Mouse (Mus musculus) embryonic fibroblast, embryonic 13.5 days (primary cell): Measurements from ENCODE around the gene Acot12.

Source experiments
- CTCF ChIP-seq: IDR thresholded peaks from 2 replicates; pipeline ENCODE4 v1.5.1; 2011; ENCODE audit warnings: mild to moderate bottlenecking, control low read depth, low read length, moderate library complexity, borderline replicate concordance; ENCODE audit not compliant: insufficient read depth
- POLR2A ChIP-seq: IDR thresholded peaks from 2 replicates; pipeline ENCODE4 v1.6.1; 2011; ENCODE audit warnings: low read depth, mild to moderate bottlenecking, control low read depth, low read length, moderate library complexity

DNA sequence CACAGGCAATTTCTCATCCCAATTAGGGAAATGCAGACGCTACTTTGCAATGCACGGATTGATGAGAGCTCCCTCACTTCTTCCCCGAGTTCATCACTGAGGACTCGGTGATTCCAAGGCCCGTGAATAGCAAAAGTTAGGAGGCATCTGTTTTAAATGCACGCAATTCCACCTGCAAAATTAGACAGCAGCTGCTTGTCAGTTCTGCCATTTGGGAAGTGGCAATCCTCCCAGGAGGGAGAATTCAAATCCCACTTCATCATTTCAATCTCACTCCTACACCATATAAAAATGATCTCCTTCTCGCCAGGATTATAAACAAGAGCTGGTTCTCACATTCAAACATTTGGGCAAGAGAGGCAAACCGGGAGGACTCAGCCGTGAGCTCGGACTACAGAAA lies 56.1 kb downstream of the Acot12 start:
- TF ChIP-seq CTCF (no peak), POLR2A (no peak)
